In the genomic region with DNA sequence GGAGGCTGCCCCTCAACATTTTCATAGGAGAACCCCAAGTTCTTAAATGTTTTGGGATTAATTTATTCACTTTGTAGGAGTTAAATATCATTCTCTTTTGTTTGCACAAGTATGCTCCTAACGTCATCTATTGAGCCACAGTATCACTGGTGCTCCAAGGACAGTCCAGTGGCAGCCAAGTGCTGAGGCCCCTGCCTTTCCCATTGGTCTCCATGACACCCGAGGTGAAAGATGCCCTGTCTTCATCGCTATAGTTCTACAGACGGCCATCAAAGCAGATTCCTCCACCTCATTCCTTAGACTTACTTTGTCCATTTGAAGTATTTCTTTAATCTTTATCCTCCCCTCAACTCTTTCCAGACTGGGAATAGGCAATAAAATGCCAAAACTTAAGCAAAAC, we compare ENCODE assay signal across 28 mouse cellular contexts. TPM values are rescaled to one million over a fixed set of nuclear protein-coding genes. Genes with fewer than 3 reads are reported as not detected.
"Had no signal": no experiment of that assay in that cellular context is flagged by ENCODE, and none has a peak within 500 bp of the region (broad histone marks: within the 10 kb centered on the region; RNA-seq: fewer than 3 reads in every experiment).

No protein-coding gene starts in this region.

- H3K4me3 ChIP-seq: heart, embryonic 10.5 days; heart, embryonic 12.5 days; hindbrain, embryonic 10.5 days; hindbrain, embryonic 12.5 days; intestine, embryonic 15.5 days; layer of hippocampus, adult 2 months; left cerebral cortex, adult 2 months; limb, embryonic 10.5 days; limb, embryonic 12.5 days; liver, embryonic 13.5 days; liver, embryonic 15.5 days had no signal

- ATAC-seq: hindbrain, embryonic 16.5 days; inflammation-experienced regulatory T-cells, adult 6 months; intestine, embryonic 15.5 days; intestine, postnatal 0 days; liver, postnatal 0 days had no signal

- H3K36me3 ChIP-seq: intestine, embryonic 15.5 days; liver, embryonic 13.5 days; liver, embryonic 15.5 days had no signal

- DNase-seq: gastrocnemius, postnatal 10 days; gastrocnemius, postnatal 25 days; heart, adult 18-20 months; heart, postnatal 10 days; heart, postnatal 4 days; kidney, adult 18-20 months; kidney, adult 8-10 months; kidney, postnatal 10 days; kidney, postnatal 25 days; kidney, postnatal 4 days; liver; liver, embryonic 13.5 days; liver, postnatal 0 days had no signal

- H3K4me1 ChIP-seq: hindbrain, embryonic 12.5 days; intestine, embryonic 15.5 days; limb, embryonic 10.5 days; limb, embryonic 12.5 days; liver, embryonic 13.5 days; liver, embryonic 15.5 days had no signal

- H3K9me3 ChIP-seq: heart, embryonic 10.5 days; hindbrain, embryonic 10.5 days; hindbrain, embryonic 12.5 days; intestine, embryonic 15.5 days; limb, embryonic 10.5 days; liver, embryonic 13.5 days; liver, embryonic 15.5 days had no signal

- H3K4me2 ChIP-seq: heart, embryonic 12.5 days; hindbrain, embryonic 12.5 days; hindbrain, embryonic 14.5 days; intestine, embryonic 15.5 days; limb, embryonic 12.5 days; liver, embryonic 11.5 days; liver, embryonic 13.5 days; liver, embryonic 15.5 days had no signal

- H3K9ac ChIP-seq: heart, embryonic 12.5 days; hindbrain, embryonic 12.5 days; hindbrain, embryonic 14.5 days; intestine, embryonic 15.5 days; limb, embryonic 12.5 days; liver, embryonic 13.5 days; liver, embryonic 15.5 days; liver, postnatal 0 days had no signal

- H3K27me3 ChIP-seq: heart, embryonic 12.5 days; hindbrain, embryonic 12.5 days; intestine, embryonic 15.5 days; limb, embryonic 12.5 days; liver, embryonic 13.5 days; liver, embryonic 15.5 days had no signal

- H3K27ac ChIP-seq: heart, embryonic 10.5 days; hindbrain, embryonic 10.5 days; hindbrain, embryonic 12.5 days; hindbrain, embryonic 14.5 days; intestine, embryonic 15.5 days; layer of hippocampus, adult 2 months; left cerebral cortex, adult 2 months; limb, embryonic 10.5 days; limb, embryonic 12.5 days; liver, embryonic 13.5 days; liver, embryonic 15.5 days had no signal

RNA-seq across cellular contexts. Expression of gene Synm, which starts 35.0 kb away (rescaled TPM):
- polyA plus RNA-seq: inflammation-experienced regulatory T-cells, adult 6 months had no signal
